Mouse (Mus musculus) midbrain, embryonic 13.5 days (tissue): ENCODE results near the gene AC134908.4. TPM values are rescaled to one million over a fixed set of nuclear protein-coding genes. Genes with fewer than 3 reads are reported as not detected.

ENCODE experiments used
- ATAC-seq: fragments of 200-750 bp; cut with Nextera tagmentation; 2 replicates; pipeline ENCODE4 v1.8.0; 2017; ENCODE audit warnings: mild to moderate bottlenecking, moderate TSS enrichment, moderate library complexity
- H3K27ac ChIP-seq: fragments of 300-500 bp; sonication (generic); 2 replicates; pipeline ENCODE4 v1.5.1; 2015; ENCODE audit warnings: inconsistent platforms, mild to moderate bottlenecking, moderate library complexity
- H3K27me3 ChIP-seq: fragments of 300-500 bp; sonication (generic); 2 replicates; pipeline ENCODE4 v1.6.1; 2015; ENCODE audit warnings: mild to moderate bottlenecking, inconsistent platforms
- H3K36me3 ChIP-seq: fragments of 300-500 bp; sonication (generic); 2 replicates; pipeline ENCODE4 v1.6.1; 2015; ENCODE audit warnings: mild to moderate bottlenecking, inconsistent platforms
- H3K4me1 ChIP-seq: fragments of 300-500 bp; sonication (generic); replicated peaks from 2 replicates; pipeline ENCODE4 v1.6.1; 2015; ENCODE audit warnings: inconsistent platforms
- H3K4me2 ChIP-seq: fragments of 300-500 bp; sonication (generic); replicated peaks from 2 replicates; pipeline ENCODE4 v1.6.1; 2015; ENCODE audit warnings: moderate library complexity, mild to moderate bottlenecking, inconsistent platforms
- H3K4me3 ChIP-seq: fragments of 300-500 bp; sonication (generic); replicated peaks from 2 replicates; pipeline ENCODE4 v1.5.1; 2015; ENCODE audit warnings: mild to moderate bottlenecking, inconsistent platforms
- H3K9ac ChIP-seq: fragments of 300-500 bp; sonication (generic); replicated peaks from 2 replicates; pipeline ENCODE4 v1.6.1; 2015; ENCODE audit warnings: mild to moderate bottlenecking, inconsistent platforms
- H3K9me3 ChIP-seq: fragments of 300-500 bp; sonication (generic); 2 replicates; pipeline ENCODE4 v1.6.1; 2016; ENCODE audit warnings: mild to moderate bottlenecking, inconsistent platforms
- WGBS: fragments of 180-500 bp; shearing (Covaris S2); methylation state at CpG from one replicate; pipeline ENCODE4 v1.1.7; 2015; 5-methylcytosine and 5-hydroxymethylcytosine counted together
- polyA plus RNA-seq: library from polyadenylated mRNA; unstranded; fragments of >200 nt; fragmentation: Nextera tagmentation; extraction: Ambion mirVana; gene quantifications from 2 replicates; pipeline ENCODE4 v1.2.1, GENCODE M21; 2015

AC134908.4 gene
- not detected in 2 replicates for polyA plus RNA-seq

DNA sequence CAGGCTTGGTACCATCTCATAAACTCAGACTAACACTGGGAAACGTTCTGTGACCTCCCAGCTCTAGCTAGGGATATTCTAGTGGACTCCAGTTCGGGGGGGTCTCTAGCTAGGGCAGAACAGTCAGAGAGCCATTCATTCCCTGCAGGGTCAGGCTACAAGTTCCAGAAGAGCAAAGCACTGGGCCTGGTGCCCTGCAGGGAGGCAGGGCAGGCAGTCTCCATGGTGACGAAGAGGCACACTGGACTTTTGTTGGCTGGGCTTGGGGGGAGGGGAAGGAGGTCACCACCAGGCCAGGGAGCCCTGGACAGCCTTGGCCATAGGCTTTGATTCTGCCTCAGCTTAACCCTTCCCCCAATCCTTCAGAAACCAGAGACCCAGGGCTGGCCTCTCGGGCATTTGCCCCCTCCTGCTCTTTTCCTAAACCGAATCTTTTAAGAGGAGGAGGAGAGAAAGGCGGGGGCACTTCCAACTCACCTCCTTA, at the start of gene AC134908.4:
Gene AC134908.4 (minus strand): TSS at position 51 of the 484 bp plus-strand sequence.
- ATAC-seq, result no peak
- WGBS, result 0% methylated on average over 6 of the region's 6 CpGs
- H3K4me3 ChIP-seq, result peak within 1 kb of the TSS; percentile 64
- peaks cover 57% of the 10 kb centered on the region for H3K4me1 ChIP-seq
- no peaks in the 10 kb centered on the region for H3K27me3 ChIP-seq
- no peaks in the 10 kb centered on the region for H3K36me3 ChIP-seq
- no peaks in the 10 kb centered on the region for H3K9me3 ChIP-seq
- H3K4me2 ChIP-seq, result peak within 1 kb of the TSS; percentile 82
- peak within 1 kb of the TSS; percentile 71 for H3K9ac ChIP-seq
- peak within 1 kb of the TSS; percentile 91 for H3K27ac ChIP-seq

DNA sequence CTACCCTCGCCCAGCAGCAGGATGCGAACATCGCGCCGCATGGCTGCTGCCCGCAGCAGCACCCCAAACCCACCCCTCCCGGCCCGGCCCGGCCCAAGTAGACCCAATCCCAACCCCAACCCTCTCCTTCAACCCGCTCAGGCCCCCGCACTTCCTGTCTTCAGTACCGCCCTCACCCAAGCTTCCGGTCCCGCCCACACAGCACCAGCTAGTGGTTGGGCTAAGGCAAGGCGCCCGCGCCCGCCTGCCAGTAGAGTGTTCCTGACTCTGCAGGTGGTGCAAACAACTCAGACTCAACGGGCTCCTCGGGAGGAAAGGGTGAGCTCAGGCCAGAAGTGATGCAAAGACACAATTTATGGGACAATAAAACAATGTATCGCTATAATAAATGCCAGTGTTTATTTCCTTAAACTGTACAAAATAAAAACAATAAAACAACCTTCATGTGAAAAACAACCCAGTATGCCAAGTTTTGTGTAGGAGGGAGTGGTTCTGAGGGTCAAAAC, 49.0 kb upstream of the AC134908.4 start, which contains the start of gene Rhot2:
Gene Rhot2 (minus strand): TSS at position 456 of the 506 bp plus-strand sequence.
- Histone ChIP-seq H3K27me3 (no peaks in the 10 kb centered on the region), H3K4me3 (peak within 1 kb of the TSS; percentile 92), H3K27ac (peak within 1 kb of the TSS; percentile 52), H3K9me3 (no peaks in the 10 kb centered on the region), H3K36me3 (peaks cover 63% of the 10 kb centered on the region), H3K4me1 (peaks cover 20% of the 10 kb centered on the region), H3K4me2 (peak within 1 kb of the TSS; percentile 90), H3K9ac (peak within 1 kb of the TSS; percentile 86)
- ATAC-seq, result peak; percentile 96
- WGBS, result under 1% methylated on average over 21 of the region's 21 CpGs

DNA sequence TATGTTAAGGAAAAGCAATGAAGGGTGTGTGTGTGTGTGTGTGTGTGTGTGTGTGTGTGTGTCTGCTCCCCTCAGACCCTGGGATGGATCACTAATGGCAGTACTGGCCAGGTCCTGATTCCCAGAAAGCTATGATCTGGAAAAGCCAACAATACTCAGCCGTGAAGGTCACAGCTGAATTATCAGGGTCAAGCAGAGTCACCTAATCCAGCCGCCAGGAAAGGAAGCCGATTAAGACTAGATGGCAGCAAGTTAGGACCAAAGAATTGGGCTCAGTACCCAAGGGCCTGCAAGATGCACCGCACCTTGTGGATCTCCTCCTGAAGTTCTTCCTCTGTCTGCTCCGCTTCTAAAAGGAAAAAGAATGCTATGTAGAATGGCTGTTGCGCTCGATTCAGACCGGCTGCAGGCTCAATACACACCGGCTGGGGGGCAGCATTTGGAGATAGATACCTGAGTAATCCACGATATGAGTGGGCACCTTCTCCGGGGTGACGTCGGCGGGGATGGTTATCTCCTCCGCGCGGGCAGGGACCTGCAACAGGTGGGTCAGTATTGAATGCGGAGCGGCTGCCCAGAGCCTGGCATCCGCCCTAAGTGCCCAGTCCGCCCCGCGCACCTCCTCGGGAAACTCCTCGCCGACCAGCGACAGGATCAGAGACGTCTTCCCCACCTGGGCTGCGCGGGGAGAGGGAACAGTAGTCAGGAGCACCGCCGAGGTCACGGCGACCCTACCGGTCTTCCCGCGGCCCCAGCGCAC, 48.4 kb upstream of the AC134908.4 start:
- 2% methylated on average over 38 of the region's 38 CpGs for WGBS
- peak overlapping the region; percentile 92 for H3K4me3 ChIP-seq
- H3K36me3 ChIP-seq, result peaks cover 63% of the 10 kb centered on the region
- no peaks in the 10 kb centered on the region for H3K27me3 ChIP-seq
- H3K9me3 ChIP-seq, result no peaks in the 10 kb centered on the region
- peak overlapping the region; percentile 90 for H3K4me2 ChIP-seq
- H3K4me1 ChIP-seq, result peaks cover 20% of the 10 kb centered on the region
- ATAC-seq, result peak; percentile 53
- H3K9ac ChIP-seq, result peak overlapping the region; percentile 86
- peak overlapping the region; percentile 52; the same call in 1 of the 2 replicates for H3K27ac ChIP-seq

GRCm38 (mm10) chr17:25843122-25843521, 47.7 kb upstream of the AC134908.4 start:
- Histone ChIP-seq H3K4me1 (peaks cover 24% of the 10 kb centered on the region), H3K27me3 (no peaks in the 10 kb centered on the region), H3K4me2 (peak overlapping the region; percentile 90), H3K36me3 (peaks cover 61% of the 10 kb centered on the region), H3K27ac (no peak overlapping the region), H3K9ac (peak overlapping the region; percentile 86), H3K9me3 (no peaks in the 10 kb centered on the region), H3K4me3 (peak overlapping the region; percentile 92)
- no peak for ATAC-seq
- WGBS, result 96% methylated on average over 4 of the region's 4 CpGs

DNA sequence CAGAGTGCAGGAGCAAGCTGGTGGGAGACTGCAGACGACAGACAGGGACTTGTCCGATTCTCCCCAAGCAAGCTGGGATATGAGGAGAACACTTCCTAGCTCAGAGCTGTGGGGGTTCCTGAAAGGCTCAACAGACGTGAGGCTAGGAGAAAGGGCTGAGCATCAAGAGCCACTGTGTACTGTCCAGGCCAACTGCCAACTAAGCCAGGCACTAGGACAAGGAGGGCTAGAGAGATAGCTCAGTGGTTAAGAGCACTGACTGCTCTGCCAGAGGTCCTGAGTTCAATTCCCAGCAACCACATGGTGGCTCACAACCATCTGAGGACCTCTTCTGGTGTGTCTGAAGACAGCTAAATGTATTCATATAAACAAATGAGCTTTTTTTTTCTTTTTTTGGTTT, 47.0 kb upstream of the AC134908.4 start:
- Histone ChIP-seq H3K36me3 (peaks cover 60% of the 10 kb centered on the region), H3K4me1 (peaks cover 30% of the 10 kb centered on the region), H3K9me3 (no peaks in the 10 kb centered on the region), H3K27me3 (no peaks in the 10 kb centered on the region), H3K9ac (no peak overlapping the region), H3K4me3 (no peak overlapping the region), H3K4me2 (no peak overlapping the region), H3K27ac (no peak overlapping the region)
- 73% methylated on average over 3 of the region's 3 CpGs for WGBS
- ATAC-seq, result no peak

- WGBS, result 95% methylated on average over 22 of the region's 22 CpGs
- ATAC-seq, result no peak
Observed at GRCm38 (mm10) chr17:25841117-25841880, 45.8 kb upstream of the AC134908.4 start, which contains the start of gene Gm20683. TSS of gene Gm20683 (minus strand) at chr17:25841763.

GRCm38 (mm10) chr17:25840519-25840918, 45.1 kb upstream of the AC134908.4 start:
- no peak for ATAC-seq
- Histone ChIP-seq H3K9ac (no peak overlapping the region), H3K36me3 (peaks cover 48% of the 10 kb centered on the region), H3K27ac (no peak overlapping the region), H3K9me3 (no peaks in the 10 kb centered on the region), H3K27me3 (no peaks in the 10 kb centered on the region), H3K4me2 (no peak overlapping the region), H3K4me3 (no peak overlapping the region), H3K4me1 (peaks cover 50% of the 10 kb centered on the region)
- WGBS, result 97% methylated on average over 6 of the region's 6 CpGs

More at GRCm38 (mm10) chr17:25841117-25841880, 45.8 kb upstream of the AC134908.4 start, which contains the start of gene Gm20683:
- no peaks in the 10 kb centered on the region for H3K27me3 ChIP-seq
- H3K4me2 ChIP-seq, result no peak within 1 kb of the TSS
- H3K27ac ChIP-seq, result no peak within 1 kb of the TSS
- peaks cover 54% of the 10 kb centered on the region for H3K36me3 ChIP-seq
- H3K4me1 ChIP-seq, result peaks cover 42% of the 10 kb centered on the region
- H3K4me3 ChIP-seq, result no peak within 1 kb of the TSS
- no peak within 1 kb of the TSS for H3K9ac ChIP-seq
- no peaks in the 10 kb centered on the region for H3K9me3 ChIP-seq

DNA sequence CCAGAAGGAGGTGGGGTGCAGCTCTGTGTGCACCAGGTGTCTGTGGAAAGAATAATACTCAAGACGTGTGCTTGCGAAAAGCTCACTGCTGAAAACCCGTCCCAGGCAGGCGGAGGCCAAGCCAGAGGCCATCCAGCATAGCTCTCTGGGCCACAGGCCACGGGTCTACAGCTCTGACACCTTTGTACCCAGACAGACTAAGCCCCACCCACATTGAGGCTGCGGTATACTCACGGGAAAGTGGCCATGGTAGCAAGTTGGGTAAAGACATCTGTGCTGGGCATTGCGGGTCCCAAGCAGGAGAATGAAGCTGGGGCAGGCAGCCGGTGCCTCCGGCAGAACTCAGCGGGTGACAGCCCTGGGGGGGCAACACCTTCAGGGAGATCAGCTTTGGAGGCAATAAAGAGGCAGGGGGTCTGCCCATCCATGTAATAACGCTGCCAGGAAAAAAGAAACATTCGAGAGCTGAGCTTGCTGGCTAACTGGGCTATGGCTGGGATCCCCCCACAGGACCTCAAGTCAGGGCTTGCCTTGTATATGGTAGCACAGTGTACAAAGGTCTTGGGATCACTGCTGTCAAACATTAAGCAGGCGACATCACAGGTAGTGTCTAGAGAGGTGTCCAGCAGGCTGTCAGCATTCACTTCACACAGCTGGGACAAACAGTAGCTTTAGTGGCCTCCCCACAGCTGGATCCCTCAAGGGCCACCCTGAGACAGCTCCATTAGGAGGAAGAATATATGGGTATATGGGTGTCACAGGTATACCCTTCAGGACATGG, 44.2 kb upstream of the AC134908.4 start:
- Histone ChIP-seq H3K4me1 (peaks cover 53% of the 10 kb centered on the region), H3K4me3 (no peak overlapping the region), H3K9ac (no peak overlapping the region), H3K27ac (no peak overlapping the region), H3K27me3 (no peaks in the 10 kb centered on the region), H3K4me2 (no peak overlapping the region), H3K36me3 (peaks cover 55% of the 10 kb centered on the region), H3K9me3 (no peaks in the 10 kb centered on the region)
- WGBS, result 87% methylated on average over 14 of the region's 14 CpGs
- ATAC-seq, result no peak

DNA sequence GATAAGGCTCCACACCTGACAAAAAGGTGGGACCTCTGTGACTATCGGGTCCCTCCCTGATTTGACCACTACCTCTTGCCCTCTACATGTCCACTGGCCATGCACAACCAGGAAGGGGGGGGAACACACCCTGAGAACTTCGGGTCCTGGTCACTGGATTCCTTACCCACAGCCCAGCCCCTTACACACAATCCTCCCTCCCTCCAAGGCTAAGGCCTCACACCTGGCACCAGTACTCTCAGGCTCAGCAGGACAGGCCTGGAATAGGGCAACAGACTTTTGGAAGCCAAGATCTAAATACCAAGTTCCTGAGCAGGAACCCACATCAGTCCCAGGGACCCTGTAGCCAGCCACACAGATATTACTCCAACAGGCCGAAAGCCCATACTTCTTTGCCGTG, 43.4 kb upstream of the AC134908.4 start:
- peaks cover 57% of the 10 kb centered on the region for H3K4me1 ChIP-seq
- no peak for ATAC-seq
- no peak overlapping the region for H3K27ac ChIP-seq
- H3K9me3 ChIP-seq, result no peaks in the 10 kb centered on the region
- no peak overlapping the region for H3K4me2 ChIP-seq
- H3K36me3 ChIP-seq, result peaks cover 55% of the 10 kb centered on the region
- no peak overlapping the region for H3K4me3 ChIP-seq
- H3K9ac ChIP-seq, result no peak overlapping the region
- H3K27me3 ChIP-seq, result no peaks in the 10 kb centered on the region
- 91% methylated on average over 4 of the region's 4 CpGs for WGBS

DNA sequence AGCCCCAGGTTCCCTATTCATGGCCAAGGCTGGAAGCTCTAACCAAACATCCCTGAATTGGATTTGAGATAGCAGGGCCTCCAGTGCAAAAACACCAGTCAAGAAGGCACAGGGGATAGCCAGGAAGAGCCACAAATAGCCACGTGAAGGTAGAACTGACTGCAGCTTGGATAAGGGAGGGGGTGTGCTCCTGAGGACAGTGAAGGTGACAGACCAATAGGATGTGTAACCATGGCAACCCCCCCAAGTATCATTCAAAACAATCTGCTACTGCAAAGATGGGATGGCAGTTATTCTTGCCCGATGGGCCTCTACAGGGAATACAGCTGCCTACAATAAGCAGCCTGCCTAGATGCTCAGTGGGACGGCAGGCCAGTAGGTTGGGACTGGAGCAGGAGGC, 42.1 kb upstream of the AC134908.4 start:
- Histone ChIP-seq H3K36me3 (peaks cover 55% of the 10 kb centered on the region), H3K9me3 (no peaks in the 10 kb centered on the region), H3K27me3 (no peaks in the 10 kb centered on the region), H3K27ac (peak overlapping the region; percentile 80), H3K4me1 (peaks cover 52% of the 10 kb centered on the region), H3K4me3 (peak overlapping the region; percentile 44; the same call in 1 of the 2 replicates), H3K4me2 (peak overlapping the region; percentile 98), H3K9ac (peak overlapping the region; percentile 78; the same call in 1 of the 2 replicates)
- no peak for ATAC-seq
- WGBS, result 16% methylated on average over 3 of the region's 3 CpGs

GRCm38 (mm10) chr17:25837076-25837410, 41.6 kb upstream of the AC134908.4 start, which contains the start of gene Rhbdl1:
TSS of gene Rhbdl1 (minus strand) at chr17:25837295.
- Histone ChIP-seq H3K27me3 (no peaks in the 10 kb centered on the region), H3K27ac (peak within 1 kb of the TSS; percentile 80), H3K9me3 (no peaks in the 10 kb centered on the region), H3K4me3 (peak within 1 kb of the TSS; percentile 44), H3K36me3 (peaks cover 50% of the 10 kb centered on the region), H3K9ac (peak within 1 kb of the TSS; percentile 78), H3K4me2 (peak within 1 kb of the TSS; percentile 98), H3K4me1 (peaks cover 54% of the 10 kb centered on the region)
- WGBS, result under 1% methylated on average over 29 of the region's 29 CpGs
- ATAC-seq, result peak; percentile 38
